Mouse (Mus musculus) 3T3-L1 (cell line): ENCODE measurements around the gene Sgcd.

Experiments
- DNase-seq: peaks from one replicate; pipeline ENCODE4 v3.0.0-alpha.2; 2015; ENCODE audit warnings: low read depth, low spot score

The Sgcd gene

GRCm38 (mm10) chr11:47988697-47989533 lies at the start of gene Sgcd:
Sgcd (minus strand) TSS chr11:47988969.
- no peak for DNase-seq

GRCm38 (mm10) chr11:48038051-48038450 lies 49.3 kb upstream of the Sgcd start:
- DNase-seq, result no peak

- DNase-seq, result no peak
Measured at GRCm38 (mm10) chr11:48012836-48013235, 24.1 kb upstream of the Sgcd start.

GRCm38 (mm10) chr11:47988333-47988696 lies 454 bp downstream of the Sgcd start:
- no peak for DNase-seq

- no peak for DNase-seq
Measured at GRCm38 (mm10) chr11:47987893-47988267, 889 bp downstream of the Sgcd start.

GRCm38 (mm10) chr11:47987251-47987892 lies 1.4 kb downstream of the Sgcd start:
- no peak for DNase-seq

- DNase-seq, result no peak
Measured at GRCm38 (mm10) chr11:47982152-47982551, 6.6 kb downstream of the Sgcd start.

- no peak for DNase-seq
Measured at GRCm38 (mm10) chr11:47981108-47981507, 7.7 kb downstream of the Sgcd start.

GRCm38 (mm10) chr11:47953291-47953690 lies 35.5 kb downstream of the Sgcd start:
- no peak for DNase-seq

GRCm38 (mm10) chr11:47952366-47952765 lies 36.4 kb downstream of the Sgcd start:
- no peak for DNase-seq

GRCm38 (mm10) chr11:47939795-47940194 lies 49.0 kb downstream of the Sgcd start:
- no peak for DNase-seq

GRCm38 (mm10) chr11:47917616-47918015 lies 71.2 kb downstream of the Sgcd start:
- no peak for DNase-seq

- DNase-seq, result no peak
Measured at GRCm38 (mm10) chr11:47891617-47892172, 97.1 kb downstream of the Sgcd start.

GRCm38 (mm10) chr11:47890315-47890714 lies 98.5 kb downstream of the Sgcd start:
- no peak for DNase-seq

GRCm38 (mm10) chr11:47885310-47885709 lies 103.5 kb downstream of the Sgcd start:
- DNase-seq, result no peak

GRCm38 (mm10) chr11:47883545-47883944 lies 105.2 kb downstream of the Sgcd start:
- no peak for DNase-seq

GRCm38 (mm10) chr11:47876633-47877170 lies 112.1 kb downstream of the Sgcd start:
- no peak for DNase-seq

- no peak for DNase-seq
Measured at GRCm38 (mm10) chr11:47845894-47846293, 142.9 kb downstream of the Sgcd start.

GRCm38 (mm10) chr11:47833283-47833682 lies 155.5 kb downstream of the Sgcd start:
- peak; percentile 7 for DNase-seq

GRCm38 (mm10) chr11:47810307-47810706 lies 178.5 kb downstream of the Sgcd start:
- DNase-seq, result no peak

GRCm38 (mm10) chr11:47804101-47804715 lies 184.6 kb downstream of the Sgcd start:
- DNase-seq, result no peak

GRCm38 (mm10) chr11:47777916-47778226 lies 210.9 kb downstream of the Sgcd start:
- DNase-seq, result no peak
